Mouse (Mus musculus) liver, embryonic 12.5 days (tissue): ENCODE results near the gene 2310011J03Rik. TPM values are rescaled to one million over a fixed set of nuclear protein-coding genes. Genes with fewer than 3 reads are reported as not detected.
A peak's percentile ranks its signal among the peaks of the same experiment; 100 is the strongest.

Experiments used
- ATAC-seq: fragments of 200-750 bp; cut with Nextera tagmentation; 2 replicates; pipeline ENCODE4 v1.8.0; 2017; ENCODE audit warnings: moderate number of reproducible peaks, mild to moderate bottlenecking, moderate library complexity
- H3K27ac ChIP-seq: fragments of 300-500 bp; sonication (generic); 2 replicates; pipeline ENCODE4 v1.5.1; 2016; ENCODE audit warnings: mild to moderate bottlenecking
- H3K27me3 ChIP-seq: fragments of 300-500 bp; sonication (generic); replicated peaks from 2 replicates; pipeline ENCODE4 v1.6.1; 2016; ENCODE audit warnings: mild to moderate bottlenecking, moderate library complexity
- H3K36me3 ChIP-seq: fragments of 300-500 bp; sonication (generic); 2 replicates; pipeline ENCODE4 v1.6.1; 2016; ENCODE audit warnings: mild to moderate bottlenecking, moderate library complexity
- H3K4me1 ChIP-seq: fragments of 300-500 bp; sonication (generic); 2 replicates; pipeline ENCODE4 v1.6.1; 2016
- H3K4me2 ChIP-seq: fragments of 300-500 bp; sonication (generic); 2 replicates; pipeline ENCODE4 v1.6.1; 2016; ENCODE audit warnings: mild to moderate bottlenecking, moderate library complexity
- H3K4me3 ChIP-seq: fragments of 300-500 bp; sonication (generic); 2 replicates; pipeline ENCODE4 v1.5.1; 2016; ENCODE audit warnings: mild to moderate bottlenecking, moderate library complexity
- H3K9ac ChIP-seq: fragments of 300-500 bp; sonication (generic); 2 replicates; pipeline ENCODE4 v1.6.1; 2016; ENCODE audit warnings: mild to moderate bottlenecking, moderate library complexity
- H3K9me3 ChIP-seq: fragments of 300-500 bp; sonication (generic); replicated peaks from 2 replicates; pipeline ENCODE4 v1.6.1; 2016; ENCODE audit warnings: mild to moderate bottlenecking, moderate library complexity
- WGBS: fragments of 180-500 bp; shearing (Covaris S2); methylation state at CpG from one replicate; pipeline ENCODE4 v1.1.7; 2016; ENCODE audit not compliant: insufficient replicate concordance; 5-methylcytosine and 5-hydroxymethylcytosine counted together
- polyA plus RNA-seq: library from polyadenylated mRNA; unstranded; fragments of >200 nt; fragmentation: Nextera tagmentation; extraction: Ambion mirVana; gene quantifications from 2 replicates; pipeline ENCODE4 v1.2.1, GENCODE M21; 2016

Gene 2310011J03Rik
- polyA plus RNA-seq, 1 experiment from 2014 or later = 46.7 TPM

DNA sequence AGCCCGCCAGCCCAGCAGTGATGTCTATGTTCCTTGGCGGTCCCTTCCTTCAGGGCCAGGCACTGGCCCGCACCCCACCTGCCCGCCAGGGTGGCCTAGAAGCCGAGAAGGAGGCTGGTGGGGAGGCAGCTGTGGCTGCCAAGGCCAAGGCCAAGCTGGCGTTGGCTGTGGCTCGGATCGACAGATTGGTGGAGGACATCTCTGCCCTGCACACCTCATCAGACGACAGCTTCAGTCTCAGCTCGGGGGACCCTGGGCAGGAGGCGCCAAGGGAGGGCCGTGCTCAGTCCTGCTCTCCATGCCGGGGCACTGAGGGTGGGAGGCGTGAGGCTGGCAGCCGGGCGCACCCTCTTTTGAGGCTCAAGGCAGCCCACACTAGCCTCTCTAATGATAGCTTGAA lies 8.8 kb downstream of the 2310011J03Rik start:
- Histone ChIP-seq H3K27ac (no peak overlapping the region), H3K4me1 (peaks cover 21% of the 10 kb centered on the region), H3K9me3 (no peaks in the 10 kb centered on the region), H3K4me3 (no peak overlapping the region), H3K27me3 (peaks cover 100% of the 10 kb centered on the region), H3K4me2 (no peak overlapping the region), H3K36me3 (no peaks in the 10 kb centered on the region), H3K9ac (no peak overlapping the region)
- no peak for ATAC-seq
- WGBS = 54% methylated on average over 16 of the region's 16 CpGs

- no peaks in the 10 kb centered on the region for H3K36me3 ChIP-seq
- H3K27me3 ChIP-seq = peaks cover 99% of the 10 kb centered on the region
- H3K27ac ChIP-seq = no peak overlapping the region
- peak; percentile 63 for ATAC-seq
- H3K9ac ChIP-seq = no peak overlapping the region
- peak overlapping the region; percentile 65 for H3K4me2 ChIP-seq
- peak overlapping the region; percentile 39 for H3K4me3 ChIP-seq
- H3K9me3 ChIP-seq = no peaks in the 10 kb centered on the region
- 3% methylated on average over 25 of the region's 25 CpGs for WGBS
- H3K4me1 ChIP-seq = peaks cover 16% of the 10 kb centered on the region
These were observed 15.5 kb downstream of the 2310011J03Rik start for GRCm38 (mm10) chr10:80304862-80305261.

GRCm38 (mm10) chr10:80304458-80304857 lies 15.9 kb downstream of the 2310011J03Rik start:
- no peaks in the 10 kb centered on the region for H3K9me3 ChIP-seq
- peaks cover 99% of the 10 kb centered on the region for H3K27me3 ChIP-seq
- H3K4me3 ChIP-seq = peak overlapping the region; percentile 39
- no peak overlapping the region for H3K9ac ChIP-seq
- peaks cover 16% of the 10 kb centered on the region for H3K4me1 ChIP-seq
- H3K27ac ChIP-seq = no peak overlapping the region
- ATAC-seq = no peak; the same call in 1 of the 2 replicates
- peak overlapping the region; percentile 65 for H3K4me2 ChIP-seq
- H3K36me3 ChIP-seq = no peaks in the 10 kb centered on the region
- WGBS = 8% methylated on average over 12 of the region's 12 CpGs

- Histone ChIP-seq H3K4me3 (no peak overlapping the region), H3K4me2 (no peak overlapping the region; the same call in 1 of the 2 replicates), H3K9me3 (no peaks in the 10 kb centered on the region), H3K27me3 (peaks cover 99% of the 10 kb centered on the region), H3K36me3 (no peaks in the 10 kb centered on the region), H3K9ac (no peak overlapping the region), H3K27ac (no peak overlapping the region), H3K4me1 (peaks cover 19% of the 10 kb centered on the region)
- WGBS = 25% methylated on average over 9 of the region's 9 CpGs
- peak; percentile 31 for ATAC-seq
These were observed 17.9 kb downstream of the 2310011J03Rik start for GRCm38 (mm10) chr10:80302471-80302881.

- H3K4me3 ChIP-seq = no peak overlapping the region
- H3K4me2 ChIP-seq = no peak overlapping the region; the same call in 1 of the 2 replicates
- peaks cover 99% of the 10 kb centered on the region for H3K27me3 ChIP-seq
- peaks cover 24% of the 10 kb centered on the region for H3K4me1 ChIP-seq
- no peak overlapping the region for H3K27ac ChIP-seq
- WGBS = 61% methylated on average over 5 of the region's 5 CpGs
- no peaks in the 10 kb centered on the region for H3K9me3 ChIP-seq
- H3K36me3 ChIP-seq = no peaks in the 10 kb centered on the region
- no peak overlapping the region for H3K9ac ChIP-seq
- ATAC-seq = no peak; the same call in 1 of the 2 replicates
These were observed 18.3 kb downstream of the 2310011J03Rik start for GRCm38 (mm10) chr10:80302082-80302355.

- 61% methylated on average over 10 of the region's 10 CpGs for WGBS
- Histone ChIP-seq H3K9me3 (no peaks in the 10 kb centered on the region), H3K4me2 (no peak overlapping the region), H3K4me1 (peaks cover 29% of the 10 kb centered on the region), H3K27ac (no peak overlapping the region), H3K27me3 (peaks cover 99% of the 10 kb centered on the region), H3K36me3 (no peaks in the 10 kb centered on the region), H3K4me3 (no peak overlapping the region), H3K9ac (no peak overlapping the region)
- ATAC-seq = no peak
These were observed 18.9 kb downstream of the 2310011J03Rik start for GRCm38 (mm10) chr10:80301256-80302081.

DNA sequence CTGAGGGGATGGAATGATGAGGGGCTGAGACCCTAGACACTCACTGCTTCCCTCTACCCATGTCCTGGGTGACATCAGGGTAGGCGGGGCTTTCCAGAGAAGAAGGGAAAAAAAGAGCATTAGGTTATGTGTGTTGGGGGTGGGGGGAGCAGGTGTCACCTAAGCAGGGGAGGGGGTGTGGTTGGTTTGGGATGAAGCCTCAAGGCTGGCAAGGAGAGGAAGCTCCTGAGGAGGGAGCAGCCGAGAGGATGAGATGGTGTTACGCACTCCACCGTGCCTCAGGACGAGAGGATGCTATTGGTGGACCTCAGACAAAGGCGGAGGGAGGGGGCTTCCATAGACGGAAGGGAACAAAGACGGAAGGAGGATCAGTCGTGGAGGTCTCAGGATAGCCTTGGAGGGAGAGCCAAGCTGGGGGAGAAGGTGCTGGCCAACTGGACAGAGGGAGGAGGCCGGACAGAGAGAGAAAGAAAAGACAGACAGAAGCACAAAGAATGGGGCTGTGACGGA lies 19.6 kb downstream of the 2310011J03Rik start:
- Histone ChIP-seq H3K27me3 (peaks cover 93% of the 10 kb centered on the region), H3K4me2 (no peak overlapping the region), H3K9ac (no peak overlapping the region), H3K27ac (no peak overlapping the region), H3K4me1 (peaks cover 37% of the 10 kb centered on the region), H3K9me3 (no peaks in the 10 kb centered on the region), H3K4me3 (no peak overlapping the region), H3K36me3 (no peaks in the 10 kb centered on the region)
- 31% methylated on average over 11 of the region's 11 CpGs for WGBS
- ATAC-seq = no peak

DNA sequence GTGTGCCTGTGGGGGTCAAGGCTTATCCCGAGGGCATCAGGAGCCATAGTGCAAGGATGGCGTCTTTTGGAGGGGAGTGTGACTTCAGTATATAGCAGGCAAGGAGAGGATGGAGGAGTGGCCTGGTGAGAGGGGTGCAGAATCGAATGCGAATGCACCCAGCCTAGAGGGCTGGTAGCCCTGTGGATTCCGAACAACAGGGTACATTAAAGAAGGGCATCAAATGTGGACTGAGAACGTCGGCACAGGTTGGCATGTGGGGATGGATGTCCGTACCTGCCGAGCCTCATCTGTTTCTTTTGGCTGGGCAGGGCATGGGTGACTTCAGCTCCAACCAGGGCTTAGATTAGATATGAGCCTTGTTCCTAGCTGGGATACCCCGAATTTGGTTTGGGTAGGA lies 20.5 kb downstream of the 2310011J03Rik start:
- no peak for ATAC-seq
- H3K27me3 ChIP-seq = peaks cover 84% of the 10 kb centered on the region
- H3K4me1 ChIP-seq = peaks cover 40% of the 10 kb centered on the region
- no peak overlapping the region for H3K4me3 ChIP-seq
- H3K36me3 ChIP-seq = peaks cover 3% of the 10 kb centered on the region
- WGBS = 49% methylated on average over 10 of the region's 10 CpGs
- no peak overlapping the region for H3K27ac ChIP-seq
- no peak overlapping the region for H3K4me2 ChIP-seq
- H3K9me3 ChIP-seq = no peaks in the 10 kb centered on the region
- H3K9ac ChIP-seq = no peak overlapping the region

GRCm38 (mm10) chr10:80299301-80299700 lies 21.0 kb downstream of the 2310011J03Rik start:
- 18% methylated on average over 15 of the region's 15 CpGs for WGBS
- Histone ChIP-seq H3K27ac (no peak overlapping the region), H3K36me3 (peaks cover 9% of the 10 kb centered on the region), H3K27me3 (peaks cover 79% of the 10 kb centered on the region), H3K4me3 (no peak overlapping the region), H3K4me1 (peaks cover 40% of the 10 kb centered on the region), H3K9me3 (no peaks in the 10 kb centered on the region), H3K9ac (no peak overlapping the region), H3K4me2 (no peak overlapping the region)
- no peak for ATAC-seq

- peaks cover 73% of the 10 kb centered on the region for H3K27me3 ChIP-seq
- WGBS = 6% methylated on average over 26 of the region's 26 CpGs
- no peak overlapping the region for H3K4me2 ChIP-seq
- peaks cover 14% of the 10 kb centered on the region for H3K36me3 ChIP-seq
- H3K9me3 ChIP-seq = no peaks in the 10 kb centered on the region
- no peak overlapping the region for H3K4me3 ChIP-seq
- no peak for ATAC-seq
- H3K4me1 ChIP-seq = peaks cover 46% of the 10 kb centered on the region
- no peak overlapping the region for H3K27ac ChIP-seq
- H3K9ac ChIP-seq = no peak overlapping the region
These were observed 21.6 kb downstream of the 2310011J03Rik start for GRCm38 (mm10) chr10:80298571-80299281.

DNA sequence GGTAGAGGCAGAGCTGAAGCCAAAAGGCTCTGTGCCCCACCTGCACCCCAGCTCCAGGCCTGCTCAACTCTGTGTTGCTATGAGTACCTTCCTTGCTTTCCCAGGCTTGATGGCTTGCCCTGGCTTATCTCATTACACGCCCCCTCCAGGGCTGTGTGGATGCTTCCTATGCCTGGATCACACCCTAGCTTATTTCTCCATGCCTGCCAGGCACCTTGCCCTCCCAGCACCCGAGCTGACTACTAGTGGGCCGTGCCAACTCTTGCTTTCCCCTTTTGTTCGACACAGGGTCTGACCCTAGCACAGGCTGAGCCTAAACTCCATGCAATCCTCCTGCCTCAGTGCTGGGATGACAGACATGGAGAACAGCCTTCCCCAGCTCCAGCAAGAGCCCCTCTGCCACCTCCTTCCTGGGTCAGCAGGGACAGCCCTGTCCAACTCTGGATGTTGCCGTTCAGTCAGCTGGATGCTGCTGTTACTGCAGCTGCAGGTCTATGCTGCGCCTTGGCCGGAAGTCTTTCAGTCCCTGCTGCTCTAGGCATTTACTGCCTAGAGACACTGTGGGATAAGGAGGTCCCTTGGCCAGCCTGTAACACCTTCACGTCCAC lies 22.7 kb downstream of the 2310011J03Rik start:
- H3K4me3 ChIP-seq = no peak overlapping the region
- H3K9ac ChIP-seq = no peak overlapping the region
- H3K27me3 ChIP-seq = peaks cover 64% of the 10 kb centered on the region
- H3K4me1 ChIP-seq = peaks cover 54% of the 10 kb centered on the region
- no peak overlapping the region for H3K4me2 ChIP-seq
- H3K27ac ChIP-seq = no peak overlapping the region
- WGBS = 50% methylated on average over 8 of the region's 8 CpGs
- H3K36me3 ChIP-seq = peaks cover 22% of the 10 kb centered on the region
- H3K9me3 ChIP-seq = no peaks in the 10 kb centered on the region
- ATAC-seq = no peak

DNA sequence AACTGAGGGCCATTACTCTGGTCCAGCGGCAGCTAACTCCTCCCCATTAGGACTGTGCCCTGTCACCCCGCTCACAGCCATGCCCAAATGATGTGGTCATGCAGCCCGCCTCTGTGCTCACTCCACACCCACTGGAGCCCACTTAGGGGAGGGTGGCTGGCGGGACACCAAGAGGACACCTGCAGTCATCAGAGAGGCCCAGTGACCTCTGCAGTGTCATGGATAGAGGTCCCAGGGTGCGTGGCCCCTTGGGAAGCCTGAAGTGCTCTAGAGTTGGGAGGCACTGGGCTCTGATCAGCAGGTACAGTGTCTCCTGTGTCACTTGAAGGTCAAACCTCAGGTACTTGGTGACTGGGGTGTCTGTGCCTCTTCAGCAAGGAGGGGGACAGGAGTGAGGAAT lies 23.5 kb downstream of the 2310011J03Rik start:
- no peak overlapping the region for H3K9ac ChIP-seq
- H3K4me1 ChIP-seq = peaks cover 52% of the 10 kb centered on the region
- H3K4me2 ChIP-seq = no peak overlapping the region
- H3K27me3 ChIP-seq = peaks cover 56% of the 10 kb centered on the region
- H3K36me3 ChIP-seq = peaks cover 22% of the 10 kb centered on the region
- H3K9me3 ChIP-seq = no peaks in the 10 kb centered on the region
- H3K27ac ChIP-seq = no peak overlapping the region
- 75% methylated on average over 5 of the region's 5 CpGs for WGBS
- no peak overlapping the region for H3K4me3 ChIP-seq
- no peak for ATAC-seq
